Mouse (Mus musculus) embryonic fibroblast, embryonic 13.5 days (primary cell): ENCODE measurements around the gene Arid1b.

Experiments
- CTCF ChIP-seq: IDR thresholded peaks from 2 replicates; pipeline ENCODE4 v1.5.1; 2011; ENCODE audit warnings: mild to moderate bottlenecking, control low read depth, low read length, moderate library complexity, borderline replicate concordance; ENCODE audit not compliant: insufficient read depth
- POLR2A ChIP-seq: IDR thresholded peaks from 2 replicates; pipeline ENCODE4 v1.6.1; 2011; ENCODE audit warnings: low read depth, mild to moderate bottlenecking, control low read depth, low read length, moderate library complexity

DNA sequence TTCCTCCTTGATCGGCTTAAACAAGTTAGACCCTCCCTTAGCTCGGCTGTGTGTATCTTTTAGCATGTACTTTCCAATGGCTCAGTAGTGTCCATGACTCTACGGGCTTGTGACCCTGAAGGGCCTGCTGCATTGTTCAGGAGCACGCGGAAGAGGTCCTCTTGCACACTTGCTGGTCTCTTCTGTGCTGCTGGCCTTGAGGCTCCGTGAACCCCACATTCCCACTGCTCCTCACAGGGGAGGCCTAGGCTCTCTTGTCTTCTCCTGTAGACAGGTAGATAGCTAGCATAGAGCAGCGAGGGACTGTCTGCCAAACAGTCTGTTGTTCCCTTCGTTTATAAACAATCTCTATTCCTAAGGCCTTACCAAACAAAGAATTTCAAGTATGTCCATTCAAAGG, 115.2 kb downstream of the Arid1b start:
- TF ChIP-seq POLR2A (no peak), CTCF (no peak)
